Mouse (Mus musculus) heart, embryonic 15.5 days (tissue): ENCODE data around the gene Mc3r. TPM values are rescaled to one million over a fixed set of nuclear protein-coding genes. Genes with fewer than 3 reads are reported as not detected.

Experiments
- ATAC-seq: fragments of 200-750 bp; cut with Nextera tagmentation; replicated peaks from 2 replicates; pipeline ENCODE4 v1.8.0; 2017; ENCODE audit warnings: low read depth, moderate TSS enrichment; ENCODE audit not compliant: insufficient number of reproducible peaks, insufficient read depth, low FRiP score
- H3K27ac ChIP-seq: fragments of 300-500 bp; sonication (generic); 2 replicates; pipeline ENCODE4 v1.5.1; 2015; ENCODE audit warnings: mild to moderate bottlenecking, inconsistent platforms
- H3K27me3 ChIP-seq: fragments of 300-500 bp; sonication (generic); 2 replicates; pipeline ENCODE4 v1.6.1; 2015; ENCODE audit warnings: inconsistent platforms
- H3K36me3 ChIP-seq: fragments of 300-500 bp; sonication (generic); 2 replicates; pipeline ENCODE4 v1.6.1; 2015; ENCODE audit warnings: mild to moderate bottlenecking, inconsistent platforms
- H3K4me1 ChIP-seq: fragments of 300-500 bp; sonication (generic); replicated peaks from 2 replicates; pipeline ENCODE4 v1.6.1; 2015; ENCODE audit warnings: inconsistent platforms
- H3K4me2 ChIP-seq: fragments of 300-500 bp; sonication (generic); 2 replicates; pipeline ENCODE4 v1.6.1; 2015; ENCODE audit warnings: inconsistent platforms, mild to moderate bottlenecking, moderate library complexity
- H3K4me3 ChIP-seq: fragments of 300-500 bp; sonication (generic); 2 replicates; pipeline ENCODE4 v1.5.1; 2015; ENCODE audit warnings: mild to moderate bottlenecking, inconsistent platforms
- H3K9ac ChIP-seq: fragments of 300-500 bp; sonication (generic); 2 replicates; pipeline ENCODE4 v1.6.1; 2015; ENCODE audit warnings: mild to moderate bottlenecking, inconsistent platforms
- H3K9me3 ChIP-seq: fragments of 300-500 bp; sonication (generic); replicated peaks from 2 replicates; pipeline ENCODE4 v1.6.1; 2016; ENCODE audit warnings: inconsistent platforms
- WGBS: fragments of 180-500 bp; shearing (Covaris S2); methylation state at CpG from one replicate; pipeline ENCODE4 v1.1.7; 2015; ENCODE audit warnings: mixed read lengths; 5-methylcytosine and 5-hydroxymethylcytosine counted together
- polyA plus RNA-seq: library from polyadenylated mRNA; unstranded; fragments of >200 nt; fragmentation: Nextera tagmentation; extraction: Ambion mirVana; gene quantifications from 2 replicates; pipeline ENCODE4 v1.2.1, GENCODE M21; 2015

The Mc3r gene
- polyA plus RNA-seq, result not detected in 2 replicates

GRCm38 (mm10) chr2:172248106-172248764 is at the start of gene Mc3r:
Gene Mc3r (plus strand): TSS chr2:172248492.
- peaks cover 42% of the 10 kb centered on the region for H3K27me3 ChIP-seq
- ATAC-seq, result no peak
- no peak within 1 kb of the TSS for H3K27ac ChIP-seq
- H3K9ac ChIP-seq, result no peak within 1 kb of the TSS
- H3K4me2 ChIP-seq, result no peak within 1 kb of the TSS
- no peaks in the 10 kb centered on the region for H3K36me3 ChIP-seq
- H3K4me1 ChIP-seq, result no peaks in the 10 kb centered on the region
- no peaks in the 10 kb centered on the region for H3K9me3 ChIP-seq
- no peak within 1 kb of the TSS for H3K4me3 ChIP-seq
- 8% methylated on average over 22 of the region's 22 CpGs for WGBS

DNA sequence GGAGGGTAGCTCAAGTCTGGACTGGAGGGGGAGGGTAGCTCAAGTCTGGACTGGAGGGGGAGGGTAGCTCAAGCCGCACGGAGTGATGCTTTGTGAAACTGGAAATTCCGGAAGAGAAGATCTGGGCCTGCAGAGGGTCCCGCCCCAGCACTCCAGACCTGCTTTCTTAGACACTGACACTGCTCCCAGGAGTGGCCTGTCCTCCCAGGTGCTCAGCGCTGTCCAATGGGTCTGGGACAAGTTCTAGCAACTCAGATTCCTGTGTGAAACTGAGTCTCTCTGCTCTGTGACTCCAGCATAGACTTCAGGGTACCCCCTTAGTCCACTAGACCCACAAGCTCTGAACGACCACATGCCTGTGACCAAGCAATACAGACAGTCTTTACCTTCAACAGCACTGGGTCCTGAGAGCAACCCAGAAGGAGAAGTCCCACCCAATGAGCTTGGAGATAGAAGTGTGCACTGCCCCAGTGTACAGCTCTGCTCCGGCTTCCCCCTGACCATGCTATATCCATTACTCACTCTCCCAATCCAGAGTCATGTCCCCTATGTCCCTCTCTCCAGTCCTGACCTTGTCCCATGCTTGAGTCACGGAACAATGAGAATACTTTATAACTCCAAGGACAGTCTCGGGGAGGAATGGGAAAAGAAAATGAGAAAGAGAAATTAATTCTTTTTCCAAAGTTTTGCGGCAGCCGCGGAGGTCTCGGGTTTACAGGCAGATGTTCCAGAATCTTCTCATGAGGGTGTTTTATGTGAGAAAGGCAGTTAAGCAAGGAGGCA is 46.1 kb upstream of the Mc3r start:
- H3K4me1 ChIP-seq, result no peaks in the 10 kb centered on the region
- no peak overlapping the region for H3K9ac ChIP-seq
- ATAC-seq, result no peak
- WGBS, result 82% methylated on average over 13 of the region's 13 CpGs
- no peak overlapping the region for H3K4me3 ChIP-seq
- no peaks in the 10 kb centered on the region for H3K9me3 ChIP-seq
- no peaks in the 10 kb centered on the region for H3K36me3 ChIP-seq
- no peak overlapping the region for H3K4me2 ChIP-seq
- peaks cover 6% of the 10 kb centered on the region; the same call in 1 of the 2 replicates for H3K27me3 ChIP-seq
- H3K27ac ChIP-seq, result no peak overlapping the region

DNA sequence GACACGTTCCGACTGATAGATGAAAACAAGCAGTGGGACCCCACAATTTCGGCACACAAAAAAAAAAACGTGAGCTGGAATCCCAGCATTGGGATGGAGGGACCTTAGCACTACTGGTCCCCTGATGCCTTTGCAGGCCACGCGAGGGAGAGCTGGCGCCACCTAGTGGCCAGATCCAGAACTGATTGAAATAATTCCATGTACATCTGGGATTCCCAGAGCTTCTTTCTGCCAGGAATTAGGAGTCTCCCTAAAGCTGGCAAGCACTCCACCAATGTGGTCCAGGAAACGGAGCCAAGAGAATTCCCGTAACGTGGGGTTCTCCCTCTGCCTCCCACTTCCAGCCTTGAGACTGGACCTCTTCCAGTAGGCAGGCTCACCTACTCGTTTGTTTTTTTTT is 41.3 kb upstream of the Mc3r start:
- Histone ChIP-seq H3K27ac (no peak overlapping the region), H3K4me1 (no peaks in the 10 kb centered on the region), H3K36me3 (no peaks in the 10 kb centered on the region), H3K9me3 (no peaks in the 10 kb centered on the region), H3K9ac (no peak overlapping the region), H3K4me2 (no peak overlapping the region), H3K27me3 (peaks cover 6% of the 10 kb centered on the region; the same call in 1 of the 2 replicates), H3K4me3 (no peak overlapping the region)
- WGBS, result 11% methylated on average over 11 of the region's 11 CpGs
- ATAC-seq, result 0 out of 2 replicates have a peak, but pooled peaks have one; percentile 18

- H3K36me3 ChIP-seq, result no peaks in the 10 kb centered on the region
Measured at GRCm38 (mm10) chr2:172213480-172213879, 34.8 kb upstream of the Mc3r start.

DNA sequence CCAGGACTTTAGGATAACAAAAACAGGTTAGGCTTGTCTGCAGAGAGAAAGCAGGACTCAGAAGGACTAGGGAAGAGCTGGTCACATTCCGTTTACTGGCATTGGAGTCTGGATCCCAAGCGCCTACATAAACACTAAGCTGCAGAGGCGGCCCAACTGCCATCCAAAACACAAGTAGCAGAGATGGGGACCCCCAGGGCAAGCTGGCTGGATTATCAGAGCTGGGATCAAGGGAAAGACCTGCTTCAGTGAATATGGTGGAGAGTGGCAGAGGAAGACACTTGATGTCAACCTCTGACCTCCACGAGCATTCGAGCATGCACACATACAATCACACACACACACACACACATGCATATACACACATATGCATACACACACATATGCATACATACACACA is 34.0 kb upstream of the Mc3r start:
- ATAC-seq, result no peak
- Histone ChIP-seq H3K27ac (no peak overlapping the region), H3K9me3 (no peaks in the 10 kb centered on the region), H3K4me3 (no peak overlapping the region), H3K9ac (no peak overlapping the region), H3K4me1 (no peaks in the 10 kb centered on the region), H3K4me2 (no peak overlapping the region), H3K36me3 (no peaks in the 10 kb centered on the region), H3K27me3 (0 out of 2 replicates have a peak, but pooled peaks cover 3% of the 10 kb centered on the region)
- WGBS, result 92% methylated on average over 5 of the region's 5 CpGs

More at GRCm38 (mm10) chr2:172213480-172213879, 34.8 kb upstream of the Mc3r start:
- no peak overlapping the region for H3K4me3 ChIP-seq
- no peak overlapping the region for H3K27ac ChIP-seq
- no peak overlapping the region for H3K9ac ChIP-seq
- H3K27me3 ChIP-seq, result no peaks in the 10 kb centered on the region
- no peak for ATAC-seq
- H3K4me2 ChIP-seq, result no peak overlapping the region
- no peaks in the 10 kb centered on the region for H3K4me1 ChIP-seq
- WGBS, result 59% methylated on average over 8 of the region's 8 CpGs
- H3K9me3 ChIP-seq, result no peaks in the 10 kb centered on the region

DNA sequence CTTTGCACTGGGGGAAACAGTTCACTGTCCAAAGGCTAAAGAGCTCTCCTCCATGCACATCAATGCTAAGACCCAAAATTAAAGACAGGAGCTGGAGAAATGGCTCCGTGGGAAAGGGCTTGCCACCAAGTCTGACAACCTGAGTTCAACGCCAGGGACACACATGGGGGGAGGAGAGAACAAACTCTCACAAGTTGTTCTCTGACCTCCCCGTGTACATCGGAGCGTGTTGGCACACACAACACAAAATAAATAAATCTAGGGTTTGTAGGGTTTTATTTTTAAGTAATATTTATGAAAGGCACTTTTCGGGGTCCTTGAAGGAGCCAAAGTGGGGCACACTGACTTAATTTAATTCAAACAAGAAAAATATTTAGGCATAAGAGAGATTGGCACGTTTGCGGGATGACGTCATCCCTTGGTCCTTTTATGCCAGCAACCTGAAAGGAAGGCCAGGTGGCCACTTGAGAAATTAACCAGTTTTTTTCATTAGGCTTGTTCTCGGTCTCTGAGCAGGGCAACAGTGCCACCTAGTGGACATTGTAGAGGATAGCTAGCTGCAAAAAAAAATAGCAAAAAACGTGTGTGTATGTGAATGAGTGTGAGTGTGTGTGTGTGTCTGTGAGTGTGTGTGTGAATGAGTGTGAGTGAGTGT is 32.7 kb upstream of the Mc3r start:
- no peaks in the 10 kb centered on the region for H3K4me1 ChIP-seq
- 38% methylated on average over 11 of the region's 11 CpGs for WGBS
- ATAC-seq, result no peak

DNA sequence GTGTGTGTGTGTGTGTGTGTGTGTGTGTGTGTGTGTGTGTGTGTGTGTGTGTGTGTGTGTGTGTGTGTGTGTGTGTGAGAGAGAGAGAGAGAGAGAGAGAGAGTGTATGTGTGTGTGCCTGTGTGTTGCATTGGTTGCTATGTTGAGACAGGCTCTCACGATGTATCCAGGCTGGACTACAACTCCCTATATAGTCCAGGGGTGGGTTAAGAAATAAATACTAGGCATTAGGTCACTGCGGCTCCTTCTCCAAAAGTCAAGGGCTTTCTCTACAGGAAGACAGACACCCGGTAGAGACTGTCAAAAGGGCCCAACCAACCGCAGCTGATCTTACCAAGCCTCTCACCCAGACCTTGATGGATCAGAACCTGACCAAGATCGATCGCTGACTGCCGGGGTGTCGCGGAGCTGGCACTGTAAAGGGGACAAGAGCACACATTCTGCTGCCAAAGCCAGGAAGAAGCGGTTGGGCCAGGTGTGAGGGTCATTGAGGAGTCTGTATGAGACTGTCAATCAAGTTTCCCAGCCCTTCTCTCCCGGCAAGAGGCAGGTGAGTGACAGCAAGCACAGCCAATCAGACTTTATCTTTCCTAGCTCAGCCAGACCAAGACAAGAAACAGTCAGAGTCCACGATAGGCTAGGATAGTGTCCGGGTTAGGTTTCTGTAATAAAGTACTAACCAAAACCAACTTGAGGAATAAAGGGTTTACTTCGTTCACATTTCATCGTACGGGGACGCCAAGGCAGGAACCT is 32.0 kb upstream of the Mc3r start:
- Histone ChIP-seq H3K9me3 (no peaks in the 10 kb centered on the region), H3K9ac (no peak overlapping the region), H3K4me1 (no peaks in the 10 kb centered on the region), H3K27ac (no peak overlapping the region), H3K36me3 (no peaks in the 10 kb centered on the region), H3K4me2 (no peak overlapping the region), H3K4me3 (no peak overlapping the region), H3K27me3 (0 out of 2 replicates have a peak, but pooled peaks cover 4% of the 10 kb centered on the region)
- WGBS, result 63% methylated on average over 17 of the region's 17 CpGs
- ATAC-seq, result no peak

More for the DNA sequence above, 32.7 kb upstream of the Mc3r start:
- Histone ChIP-seq H3K27ac (no peak overlapping the region), H3K4me2 (no peak overlapping the region), H3K36me3 (no peaks in the 10 kb centered on the region), H3K9me3 (no peaks in the 10 kb centered on the region), H3K27me3 (0 out of 2 replicates have a peak, but pooled peaks cover 4% of the 10 kb centered on the region), H3K9ac (no peak overlapping the region), H3K4me3 (no peak overlapping the region)

- Histone ChIP-seq H3K9me3 (no peaks in the 10 kb centered on the region), H3K27me3 (peaks cover 15% of the 10 kb centered on the region), H3K4me2 (no peak overlapping the region), H3K9ac (no peak overlapping the region), H3K4me3 (no peak overlapping the region), H3K27ac (no peak overlapping the region), H3K36me3 (no peaks in the 10 kb centered on the region), H3K4me1 (peaks cover 3% of the 10 kb centered on the region)
- WGBS, result 53% methylated on average over 7 of the region's 8 CpGs
- no peak for ATAC-seq
Measured at GRCm38 (mm10) chr2:172217886-172218285, 30.4 kb upstream of the Mc3r start.

DNA sequence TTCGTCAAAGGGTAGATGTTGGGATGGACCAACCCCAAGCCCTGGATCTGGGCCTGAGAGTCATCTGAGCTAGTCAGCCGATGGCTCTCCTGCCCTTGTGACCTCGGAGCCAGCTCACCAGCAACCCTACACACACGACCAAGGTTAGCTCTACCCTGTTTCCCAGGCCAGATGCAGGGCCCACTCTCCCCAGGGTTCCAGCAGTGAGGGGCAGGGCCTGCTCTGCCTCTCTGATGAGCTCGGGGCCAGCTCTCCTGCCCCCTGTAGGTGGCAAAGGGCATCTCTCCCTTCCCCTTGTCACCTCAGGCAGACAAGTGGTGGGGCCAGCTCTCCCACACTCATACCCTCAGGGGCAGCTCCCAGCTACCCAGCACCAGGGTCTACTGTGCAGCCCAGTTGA is 29.1 kb upstream of the Mc3r start:
- no peaks in the 10 kb centered on the region for H3K36me3 ChIP-seq
- H3K27ac ChIP-seq, result no peak overlapping the region
- peaks cover 3% of the 10 kb centered on the region for H3K4me1 ChIP-seq
- H3K27me3 ChIP-seq, result peaks cover 19% of the 10 kb centered on the region
- no peak overlapping the region for H3K4me3 ChIP-seq
- no peak overlapping the region for H3K4me2 ChIP-seq
- whole genome bisulfite sequencing, result 46% methylated on average over 5 of the region's 5 CpGs
- no peak overlapping the region for H3K9ac ChIP-seq
- no peak for ATAC-seq
- H3K9me3 ChIP-seq, result no peaks in the 10 kb centered on the region

GRCm38 (mm10) chr2:172221656-172222393 is 26.5 kb upstream of the Mc3r start:
- ATAC-seq, result no peak
- WGBS, result 11% methylated on average over 16 of the region's 16 CpGs
- Histone ChIP-seq H3K27ac (no peak overlapping the region), H3K9ac (no peak overlapping the region), H3K9me3 (no peaks in the 10 kb centered on the region), H3K4me3 (no peak overlapping the region), H3K4me2 (no peak overlapping the region), H3K4me1 (peaks cover 3% of the 10 kb centered on the region), H3K27me3 (peaks cover 22% of the 10 kb centered on the region), H3K36me3 (no peaks in the 10 kb centered on the region)
